Mouse (Mus musculus) kidney, adult 10 weeks (tissue): ENCODE results near the gene Col10a1. TPM values are rescaled to one million over a fixed set of nuclear protein-coding genes. Genes with fewer than 3 reads are reported as not detected.

Experiments used
- polyA plus RNA-seq: library from polyadenylated mRNA; stranded (reverse); fragments of 350-450 nt; fragmentation: Illumina TruSeq; extraction: RNeasy Lipid Tissue Mini Kit (QIAGEN cat#74804); gene quantifications from one replicate; pipeline ENCODE4 v1.2.3, GENCODE M21; 2014; ENCODE audit warnings: low read depth, low replicate concordance

Col10a1 gene
- not detected for polyA plus RNA-seq

GRCm38 (mm10) chr10:34389681-34390080 is at the start of gene Col10a1:
Col10a1 (plus strand) TSS chr10:34389981.

GRCm38 (mm10) chr10:34418204-34418756 is 28.5 kb downstream of the Col10a1 start, which contains the start of gene Nt5dc1:
Nt5dc1 (minus strand) TSS chr10:34418552.

Other genes starting within 250 kb of the Col10a1 start
- 7.7 TPM for gene Dse, start 182.3 kb upstream of the Col10a1 start, polyA plus RNA-seq
- 66.0 TPM for gene Tspyl1, start 107.8 kb upstream of the Col10a1 start, polyA plus RNA-seq
- 35.5 TPM for gene Tspyl4, start 92.5 kb upstream of the Col10a1 start, polyA plus RNA-seq
- 91.0 TPM for gene Nt5dc1, start 28.6 kb downstream of the Col10a1 start, polyA plus RNA-seq
- gene Frk, start 93.4 kb downstream of the Col10a1 start, polyA plus RNA-seq, result 40.1 TPM